Mouse (Mus musculus) spleen, adult 2 months (tissue): ENCODE results near the gene Cela2a.

Experiments used
- CTCF ChIP-seq: fragments of 200-500 bp; IDR thresholded peaks from 2 replicates; pipeline ENCODE4 v1.5.1; 2011; ENCODE audit warnings: mild to moderate bottlenecking, inconsistent platforms; ENCODE audit not compliant: insufficient read depth, insufficient read length, insufficient replicate concordance; ENCODE audit errors: extremely low read depth
- POLR2A ChIP-seq: fragments of 200-500 bp; IDR thresholded peaks from 2 replicates; pipeline ENCODE4 v1.6.1; 2011; ENCODE audit warnings: low read depth, low read length, inconsistent platforms

- TF ChIP-seq POLR2A (no peak), CTCF (no peak)
Observed at GRCm38 (mm10) chr4:141791486-141791885, 34.5 kb downstream of the Cela2a start.
